Mouse (Mus musculus) bone marrow, adult 2 months (tissue): ENCODE data around the gene Fbxl19. TPM values are rescaled to one million over a fixed set of nuclear protein-coding genes. Genes with fewer than 3 reads are reported as not detected.
"Not testable (repeated sequence)": the region's sequence is repeated elsewhere in the genome, so short reads cannot be mapped to it uniquely, and the experiment has no call there.

Experiments used
- H3K27ac ChIP-seq: fragments of 200-500 bp; 2 replicates; pipeline ENCODE4 v1.5.1; 2012; ENCODE audit warnings: low read depth, mild to moderate bottlenecking, control low read depth, inconsistent platforms, low read length; ENCODE audit not compliant: control insufficient read depth, poor library complexity, insufficient read depth
- H3K4me1 ChIP-seq: fragments of 200-500 bp; 2 replicates; pipeline ENCODE4 v1.6.1; 2011; ENCODE audit warnings: low read length; ENCODE audit not compliant: control insufficient read depth, insufficient read depth
- H3K4me3 ChIP-seq: fragments of 200-500 bp; replicated peaks from 2 replicates; pipeline ENCODE3; 2011; ENCODE audit warnings: mild to moderate bottlenecking, low read depth, low read length, control low read depth; ENCODE audit not compliant: control insufficient read depth
- CTCF ChIP-seq: fragments of 200-500 bp; IDR thresholded peaks from 2 replicates; pipeline ENCODE4 v1.5.1; 2011; ENCODE audit warnings: low read length, control low read depth; ENCODE audit not compliant: control insufficient read depth, insufficient read depth
- POLR2A ChIP-seq: fragments of 200-500 bp; IDR thresholded peaks from 2 replicates; pipeline ENCODE4 v1.6.1; 2011; ENCODE audit warnings: low read depth, mild to moderate bottlenecking, control low read depth, low read length, borderline replicate concordance; ENCODE audit not compliant: control insufficient read depth
- WGBS: fragments of 180-500 bp; shearing (Covaris S2); methylation state at CpG from one replicate; pipeline ENCODE4 v1.1.7; 2018; 5-methylcytosine and 5-hydroxymethylcytosine counted together
- polyA plus RNA-seq: library from polyadenylated mRNA; stranded (reverse); fragments of >200 nt; gene quantifications from 2 replicates; pipeline ENCODE4 v1.2.4, GENCODE M21; 2011; ENCODE audit warnings: low replicate concordance; ENCODE audit not compliant: missing spikeins, insufficient read depth, insufficient read length

Gene Fbxl19
- polyA plus RNA-seq, 1 experiment = 23.0 TPM

- 2% methylated on average over 41 of the region's 41 CpGs for WGBS
- Histone ChIP-seq H3K4me3 (peak overlapping the region; percentile 16), H3K4me1 (no peaks in the 10 kb centered on the region; the same call in 1 of the 2 replicates), H3K27ac (no peak overlapping the region; the same call in 1 of the 2 replicates)
- TF ChIP-seq CTCF = peak; percentile 49; the same call in 1 of the 2 replicates
- TF ChIP-seq POLR2A = no peak
Observed at GRCm38 (mm10) chr7:127716992-127717391, 27.4 kb upstream of the Fbxl19 start.

GRCm38 (mm10) chr7:127718339-127718738 is 26.0 kb upstream of the Fbxl19 start:
- H3K4me3 ChIP-seq = no peak overlapping the region
- no peaks in the 10 kb centered on the region; the same call in 1 of the 2 replicates for H3K4me1 ChIP-seq
- no peak overlapping the region for H3K27ac ChIP-seq
- TF ChIP-seq CTCF (no peak), POLR2A (no peak)
- 59% methylated on average over 6 of the region's 6 CpGs for WGBS

GRCm38 (mm10) chr7:127719258-127719657 is 25.1 kb upstream of the Fbxl19 start:
- Histone ChIP-seq H3K27ac (no peak overlapping the region), H3K4me1 (no peaks in the 10 kb centered on the region; the same call in 1 of the 2 replicates), H3K4me3 (no peak overlapping the region)
- TF ChIP-seq POLR2A (no peak), CTCF (no peak)
- 78% methylated on average over 6 of the region's 6 CpGs for WGBS

- 86% methylated on average over 2 of the region's 2 CpGs for WGBS
- Histone ChIP-seq H3K4me1 (no peaks in the 10 kb centered on the region), H3K4me3 (no peak overlapping the region), H3K27ac (no peak overlapping the region)
- TF ChIP-seq CTCF (no peak), POLR2A (no peak)
Observed at GRCm38 (mm10) chr7:127725490-127725889, 18.9 kb upstream of the Fbxl19 start.

GRCm38 (mm10) chr7:127725924-127726323 is 18.4 kb upstream of the Fbxl19 start:
- WGBS = 79% methylated on average over 6 of the region's 6 CpGs
- Histone ChIP-seq H3K4me3 (no peak overlapping the region), H3K27ac (no peak overlapping the region), H3K4me1 (no peaks in the 10 kb centered on the region)
- TF ChIP-seq CTCF (no peak), POLR2A (no peak)

- Histone ChIP-seq H3K27ac (no peak overlapping the region), H3K4me1 (no peaks in the 10 kb centered on the region), H3K4me3 (no peak overlapping the region)
- TF ChIP-seq CTCF (no peak), POLR2A (no peak)
- 69% methylated on average over 7 of the region's 7 CpGs for WGBS
Observed at GRCm38 (mm10) chr7:127727898-127728297, 16.4 kb upstream of the Fbxl19 start.

GRCm38 (mm10) chr7:127730170-127730569 is 14.2 kb upstream of the Fbxl19 start:
- TF ChIP-seq CTCF (no peak), POLR2A (no peak)
- no peak overlapping the region for H3K4me3 ChIP-seq
- 70% methylated on average over 4 of the region's 4 CpGs for WGBS
- no peaks in the 10 kb centered on the region for H3K4me1 ChIP-seq
- no peak overlapping the region for H3K27ac ChIP-seq

GRCm38 (mm10) chr7:127732066-127732465 is 12.3 kb upstream of the Fbxl19 start, which contains the start of gene Ctf2:
Gene Ctf2 (minus strand): TSS chr7:127732166.
- not testable (repeated sequence) for H3K4me3 ChIP-seq, H3K4me1 ChIP-seq, H3K27ac ChIP-seq
- WGBS = no CpG with 5 or more reads among the region's 5 CpGs

GRCm38 (mm10) chr7:127745251-127745651 is 908 bp downstream of the Fbxl19 start:
- TF ChIP-seq CTCF = no peak
- TF ChIP-seq POLR2A = no peak
- peak overlapping the region; percentile 83; the same call in 1 of the 2 replicates for H3K27ac ChIP-seq
- 0% methylated on average over 19 of the region's 19 CpGs for WGBS
- peak overlapping the region; percentile 95 for H3K4me3 ChIP-seq
- H3K4me1 ChIP-seq = no peaks in the 10 kb centered on the region
